Mouse (Mus musculus): ENCODE measurements around the gene Hdgfl3.

The Hdgfl3 gene

GRCm38 (mm10) chr7:81934267-81934745 lies at the start of gene Hdgfl3:
Hdgfl3 (minus strand) TSS chr7:81934473.
- peak; percentile 75 for DNase-seq (ENCODE audit: low spot score)

- no peak for DNase-seq (ENCODE audit: low spot score)
Measured at GRCm38 (mm10) chr7:81983651-81984050, 49.4 kb upstream of the Hdgfl3 start.

- DNase-seq (ENCODE audit: low spot score) = no peak
Measured at GRCm38 (mm10) chr7:81978304-81978703, 44.0 kb upstream of the Hdgfl3 start.

GRCm38 (mm10) chr7:81974616-81975015 lies 40.3 kb upstream of the Hdgfl3 start:
- DNase-seq (ENCODE audit: low spot score) = no peak

- no peak for DNase-seq (ENCODE audit: low spot score)
Measured at GRCm38 (mm10) chr7:81973939-81974338, 39.7 kb upstream of the Hdgfl3 start.

GRCm38 (mm10) chr7:81973339-81973738 lies 39.1 kb upstream of the Hdgfl3 start:
- no peak for DNase-seq (ENCODE audit: low spot score)

GRCm38 (mm10) chr7:81968975-81969374 lies 34.7 kb upstream of the Hdgfl3 start:
- DNase-seq (ENCODE audit: low spot score) = no peak

- no peak for DNase-seq (ENCODE audit: low spot score)
Measured at GRCm38 (mm10) chr7:81968451-81968850, 34.2 kb upstream of the Hdgfl3 start.

GRCm38 (mm10) chr7:81966195-81966594 lies 31.9 kb upstream of the Hdgfl3 start:
- DNase-seq (ENCODE audit: low spot score) = no peak

GRCm38 (mm10) chr7:81959704-81960103 lies 25.4 kb upstream of the Hdgfl3 start:
- no peak for DNase-seq (ENCODE audit: low spot score)

- peak; percentile 29 for DNase-seq (ENCODE audit: low spot score)
Measured at GRCm38 (mm10) chr7:81954208-81954846, 20.1 kb upstream of the Hdgfl3 start.

- DNase-seq (ENCODE audit: low spot score) = peak; percentile 26
Measured at GRCm38 (mm10) chr7:81950499-81950898, 16.2 kb upstream of the Hdgfl3 start.

GRCm38 (mm10) chr7:81945398-81945797 lies 11.1 kb upstream of the Hdgfl3 start:
- no peak for DNase-seq (ENCODE audit: low spot score)

GRCm38 (mm10) chr7:81934806-81935205 lies 533 bp upstream of the Hdgfl3 start:
- no peak for DNase-seq (ENCODE audit: low spot score)

- DNase-seq (ENCODE audit: low spot score) = peak; percentile 46
Measured at GRCm38 (mm10) chr7:81933601-81934266, 539 bp downstream of the Hdgfl3 start.

GRCm38 (mm10) chr7:81933061-81933600 lies 1.1 kb downstream of the Hdgfl3 start:
- no peak for DNase-seq (ENCODE audit: low spot score)

- no peak for DNase-seq (ENCODE audit: low spot score)
Measured at GRCm38 (mm10) chr7:81932521-81933045, 1.7 kb downstream of the Hdgfl3 start.

GRCm38 (mm10) chr7:81928998-81929397 lies 5.3 kb downstream of the Hdgfl3 start:
- DNase-seq (ENCODE audit: low spot score) = no peak

- no peak for DNase-seq (ENCODE audit: low spot score)
Measured at GRCm38 (mm10) chr7:81921379-81921952, 12.8 kb downstream of the Hdgfl3 start.

- DNase-seq (ENCODE audit: low spot score) = no peak
Measured at GRCm38 (mm10) chr7:81920314-81920713, 14.0 kb downstream of the Hdgfl3 start.

- DNase-seq (ENCODE audit: low spot score) = no peak
Measured at GRCm38 (mm10) chr7:81918316-81918715, 16.0 kb downstream of the Hdgfl3 start.

GRCm38 (mm10) chr7:81904926-81905325 lies 29.3 kb downstream of the Hdgfl3 start:
- DNase-seq (ENCODE audit: low spot score) = no peak

- no peak for DNase-seq (ENCODE audit: low spot score)
Measured at GRCm38 (mm10) chr7:81904094-81904493, 30.2 kb downstream of the Hdgfl3 start.

All from left cerebral cortex, adult 11 months (tissue).